ENCODE assay signal across 11 mouse cellular contexts in the genomic region with DNA sequence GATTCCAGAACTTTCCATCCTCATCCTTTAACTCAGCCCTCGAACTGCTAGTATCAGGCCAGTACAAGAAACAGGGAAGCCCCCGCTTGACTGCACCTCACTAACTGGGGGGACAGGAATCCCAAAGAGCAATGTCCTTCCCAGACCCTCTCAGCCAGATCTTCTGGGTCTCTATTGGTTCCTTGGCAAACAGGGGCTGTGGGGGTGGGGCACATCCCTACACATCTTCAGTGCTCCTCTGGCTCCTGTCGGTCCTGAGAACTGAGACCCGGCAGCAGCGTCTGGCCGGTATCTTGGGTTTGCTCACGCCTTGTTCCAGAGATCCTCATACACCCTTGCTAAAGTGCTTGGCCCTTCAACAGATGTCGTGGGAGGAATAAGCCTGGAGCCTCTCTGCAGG. TPM values are rescaled to one million over a fixed set of nuclear protein-coding genes. Genes with fewer than 3 reads are reported as not detected.
DNase-seq lines count a peak whose midpoint lies in the region; ATAC-seq lines count a peak whose summit lies in the region.
"Had no signal": no experiment of that assay in that cellular context is flagged by ENCODE, and none has a peak within 500 bp of the region (broad histone marks: within the 10 kb centered on the region; RNA-seq: fewer than 3 reads in every experiment).

No protein-coding gene starts in this region.

- DNase-seq in heart, adult 11 months: peak; percentile 95
- no peak for DNase-seq in lung, adult 18-20 months
- DNase-seq in c-Kit-positive CD71-positive TER-119-positive erythroid progenitor cells, embryonic 14.5 days (ENCODE audit: low spot score): no peak
- DNase-seq in spleen, postnatal 36 days (ENCODE audit: low spot score in 2 of 2): no peak
- DNase-seq: kidney, adult 11 months; liver, embryonic 13.5 days had no signal

- WGBS in heart, embryonic 11.5 days (ENCODE audit: insufficient replicate concordance): 62% methylated on average over 8 of the region's 8 CpGs
- WGBS in lung, embryonic 15.5 days: 48% methylated on average over 8 of the region's 8 CpGs
- WGBS in hindbrain, embryonic 12.5 days: 80% methylated on average over 8 of the region's 8 CpGs
- WGBS in stomach, embryonic 15.5 days: 66% methylated on average over 8 of the region's 8 CpGs

- H3K4me2 ChIP-seq in heart, embryonic 11.5 days: no peak overlapping the region
- no peak overlapping the region for H3K4me2 ChIP-seq in lung, embryonic 15.5 days
- H3K4me2 ChIP-seq in hindbrain, embryonic 12.5 days (replicated peaks): no peak overlapping the region
- no peak overlapping the region for H3K4me2 ChIP-seq in stomach, embryonic 15.5 days
- H3K4me2 ChIP-seq: embryonic facial prominence, embryonic 15.5 days; liver, embryonic 13.5 days had no signal

- no peaks in the 10 kb centered on the region for H3K9me3 ChIP-seq in heart, embryonic 11.5 days (replicated peaks; ENCODE audit: control insufficient read depth, low read length)
- no peaks in the 10 kb centered on the region for H3K9me3 ChIP-seq in lung, embryonic 15.5 days
- no peaks in the 10 kb centered on the region for H3K9me3 ChIP-seq in hindbrain, embryonic 12.5 days (replicated peaks)
- no peaks in the 10 kb centered on the region for H3K9me3 ChIP-seq in stomach, embryonic 15.5 days
- H3K9me3 ChIP-seq: embryonic facial prominence, embryonic 15.5 days; liver, embryonic 13.5 days had no signal

- no peak for ATAC-seq in heart, embryonic 11.5 days (replicated peaks; ENCODE audit: insufficient number of reproducible peaks, low FRiP score, low TSS enrichment)
- ATAC-seq in lung, embryonic 15.5 days (ENCODE audit: borderline replicate concordance, extremely low read depth, low FRiP score, low TSS enrichment): no peak
- no peak for ATAC-seq in hindbrain, embryonic 12.5 days (ENCODE audit: low FRiP score)
- ATAC-seq in stomach, embryonic 15.5 days (ENCODE audit: insufficient read depth, low FRiP score, low read depth): no peak

- no peak overlapping the region for H3K27ac ChIP-seq in heart, embryonic 11.5 days (ENCODE audit: low read depth, low read length)
- H3K27ac ChIP-seq in lung, embryonic 15.5 days: peak overlapping the region; percentile 51
- peak overlapping the region; percentile 57; the same call in 1 of the 2 replicates for H3K27ac ChIP-seq in hindbrain, embryonic 12.5 days
- H3K27ac ChIP-seq in stomach, embryonic 15.5 days: peak overlapping the region; percentile 28; the same call in 1 of the 2 replicates
- H3K27ac ChIP-seq: embryonic facial prominence, embryonic 15.5 days; liver, embryonic 13.5 days had no signal

- no peaks in the 10 kb centered on the region for H3K36me3 ChIP-seq in heart, embryonic 11.5 days (ENCODE audit: control insufficient read depth, insufficient read depth, low read length)
- no peaks in the 10 kb centered on the region for H3K36me3 ChIP-seq in lung, embryonic 15.5 days
- H3K36me3 ChIP-seq in hindbrain, embryonic 12.5 days: no peaks in the 10 kb centered on the region
- no peaks in the 10 kb centered on the region for H3K36me3 ChIP-seq in stomach, embryonic 15.5 days
- H3K36me3 ChIP-seq: embryonic facial prominence, embryonic 15.5 days; liver, embryonic 13.5 days had no signal

- peaks cover 46% of the 10 kb centered on the region for H3K4me1 ChIP-seq in heart, embryonic 11.5 days (ENCODE audit: control insufficient read depth, insufficient read depth, low read length)
- peaks cover 70% of the 10 kb centered on the region for H3K4me1 ChIP-seq in lung, embryonic 15.5 days
- H3K4me1 ChIP-seq in hindbrain, embryonic 12.5 days: peaks cover 92% of the 10 kb centered on the region
- peaks cover 32% of the 10 kb centered on the region for H3K4me1 ChIP-seq in stomach, embryonic 15.5 days

- H3K4me3 ChIP-seq in heart, embryonic 11.5 days (ENCODE audit: low read depth, low read length): no peak overlapping the region
- no peak overlapping the region for H3K4me3 ChIP-seq in lung, embryonic 15.5 days
- no peak overlapping the region for H3K4me3 ChIP-seq in hindbrain, embryonic 12.5 days
- H3K4me3 ChIP-seq in stomach, embryonic 15.5 days (replicated peaks): no peak overlapping the region
- H3K4me3 ChIP-seq: embryonic facial prominence, embryonic 15.5 days; liver, embryonic 13.5 days had no signal

- H3K9ac ChIP-seq in heart, embryonic 11.5 days (ENCODE audit: low read depth, low read length): no peak overlapping the region
- no peak overlapping the region for H3K9ac ChIP-seq in lung, embryonic 15.5 days
- no peak overlapping the region for H3K9ac ChIP-seq in hindbrain, embryonic 12.5 days
- H3K9ac ChIP-seq in stomach, embryonic 15.5 days: no peak overlapping the region
- H3K9ac ChIP-seq: embryonic facial prominence, embryonic 15.5 days; liver, embryonic 13.5 days had no signal

- no peaks in the 10 kb centered on the region for H3K27me3 ChIP-seq in heart, embryonic 11.5 days (ENCODE audit: control insufficient read depth, insufficient read depth, low read length)
- H3K27me3 ChIP-seq in lung, embryonic 15.5 days: no peaks in the 10 kb centered on the region
- no peaks in the 10 kb centered on the region for H3K27me3 ChIP-seq in hindbrain, embryonic 12.5 days
- H3K27me3 ChIP-seq in stomach, embryonic 15.5 days (replicated peaks): no peaks in the 10 kb centered on the region
- H3K27me3 ChIP-seq: embryonic facial prominence, embryonic 15.5 days had no signal

RNA-seq across cellular contexts. Expression of a gene that starts 10.0 kb away (rescaled TPM):
- polyA plus RNA-seq in heart, embryonic 11.5 days (2014; fragmentation: Nextera tagmentation; extraction: Ambion mirVana): 3.7 TPM in 2 replicates
- polyA plus RNA-seq in lung, embryonic 15.5 days (2015; fragmentation: Nextera tagmentation; extraction: Ambion mirVana): 20.5 and 22.8 TPM in 2 replicates
- polyA plus RNA-seq in hindbrain, embryonic 12.5 days (2016; fragmentation: Nextera tagmentation; extraction: Ambion mirVana): 34.2 and 36.9 TPM in 2 replicates
- polyA plus RNA-seq in stomach, embryonic 15.5 days (2015; fragmentation: Nextera tagmentation; extraction: Ambion mirVana): 9.6 and 10.2 TPM in 2 replicates
